Mouse (Mus musculus): Measurements from ENCODE around the gene Pde12. TPM values are rescaled to one million over a fixed set of nuclear protein-coding genes. Genes with fewer than 3 reads are reported as not detected.
"Not testable (repeated sequence)": the region's sequence is repeated elsewhere in the genome, so short reads cannot be mapped to it uniquely, and the experiment has no call there.

Pde12 gene
- 3.4 TPM for polyA plus RNA-seq (2012; fragmentation: generic; extraction: Trizol)

DNA sequence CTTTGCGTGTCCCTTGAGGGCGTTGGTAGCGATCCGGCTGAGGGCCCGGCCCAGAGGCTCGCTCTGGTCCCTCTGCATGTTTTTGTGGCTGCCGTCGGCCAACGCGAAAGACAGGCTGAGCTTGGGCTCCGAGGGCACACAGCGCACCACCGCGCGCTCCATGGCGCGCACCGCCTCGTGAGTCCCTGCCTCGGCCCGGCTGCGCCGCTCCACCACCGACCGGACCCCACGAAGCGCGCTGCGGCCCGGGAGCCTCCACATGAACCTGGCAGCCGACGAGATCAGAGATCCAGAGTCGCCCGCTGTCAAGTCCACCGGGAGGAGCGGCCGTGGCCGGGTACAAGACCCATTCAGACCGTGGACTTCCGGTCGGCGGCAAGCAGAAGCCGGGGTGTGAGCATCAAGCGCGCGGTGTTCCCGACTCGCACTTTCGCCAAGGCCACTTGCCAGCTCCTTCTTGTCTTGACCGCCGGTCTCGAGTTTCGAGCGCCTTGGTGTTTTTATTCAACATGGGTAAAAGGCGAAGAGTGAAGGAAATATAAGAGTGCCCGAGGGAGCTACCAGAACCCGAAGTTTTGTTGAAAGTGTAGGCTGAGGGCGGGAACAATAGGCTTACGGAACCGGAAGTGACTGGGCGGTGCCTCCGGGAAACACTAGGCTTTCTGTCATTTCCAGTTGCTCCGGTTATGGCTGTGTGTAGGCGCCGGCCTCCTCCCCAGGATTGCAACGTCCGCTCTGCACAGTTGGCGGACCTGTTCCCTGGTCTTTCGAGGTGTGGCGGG lies at the start of gene Pde12:
Gene Pde12 (minus strand): TSS at position 592 of the 782 bp plus-strand sequence.
- Histone ChIP-seq H3K4me2 (ENCODE audit: low read depth) (peak within 1 kb of the TSS; percentile 82), H3K4me3 (peak within 1 kb of the TSS; percentile 81), H3K36me3 (ENCODE audit: control insufficient read depth, insufficient read depth) (peaks cover 18% of the 10 kb centered on the region), H3K27me3 (ENCODE audit: control insufficient read depth, insufficient read depth, insufficient read length) (no peaks in the 10 kb centered on the region), H3ac (ENCODE audit: control insufficient read depth, insufficient read length) (peak within 1 kb of the TSS; percentile 35), H3K79me2 (ENCODE audit: control insufficient read depth, insufficient read depth) (peaks cover 34% of the 10 kb centered on the region)
- TF ChIP-seq POLR2A (IDR thresholded peaks at IDR 0.05; ENCODE audit: insufficient read length, low read depth): peak; percentile 82
- TF ChIP-seq MYOG (IDR thresholded peaks at IDR 0.05; ENCODE audit: control insufficient read depth in 1 of 3, insufficient read depth in 1 of 3, insufficient read length in 2 of 3, low read depth in 2 of 3): peak in 1 of 3 experiments; percentile 15
- TF ChIP-seq MYOD1 (IDR thresholded peaks at IDR 0.05; ENCODE audit: control insufficient read depth in 1 of 3, insufficient read length in 2 of 3, low read depth in 2 of 3): no peak
- TF ChIP-seq POLR2AphosphoS2 (IDR thresholded peaks at IDR 0.05; ENCODE audit: insufficient read length, low read depth): peak; percentile 83
- peak; percentile 76 for TF ChIP-seq SRF (IDR thresholded peaks at IDR 0.05; ENCODE audit: control insufficient read depth, insufficient read length, low read depth)

DNA sequence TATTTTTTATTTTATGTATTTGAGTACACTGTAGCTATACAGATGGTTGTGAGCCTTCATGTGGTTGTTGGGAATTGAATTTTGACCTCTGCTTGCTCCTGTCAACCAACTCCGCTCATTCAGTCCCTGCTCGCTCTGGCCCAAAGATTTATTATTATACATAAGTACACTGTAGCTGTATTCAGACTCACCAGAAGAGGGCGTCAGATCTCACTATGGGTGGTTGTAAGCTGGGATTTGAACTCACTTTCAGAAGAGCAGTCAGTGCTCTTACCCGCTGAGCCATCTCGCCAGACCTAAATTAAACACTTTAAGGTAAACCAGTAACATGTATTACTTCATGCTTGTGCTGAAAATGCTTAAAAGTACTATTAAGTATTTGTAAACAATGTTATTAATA lies 35.6 kb upstream of the Pde12 start:
- not testable (repeated sequence) for H3K79me2 ChIP-seq (ENCODE audit: control insufficient read depth, insufficient read depth); H3K27me3 ChIP-seq (ENCODE audit: control insufficient read depth, insufficient read depth, insufficient read length); H3ac ChIP-seq (ENCODE audit: control insufficient read depth, insufficient read length); H3K36me3 ChIP-seq (ENCODE audit: control insufficient read depth, insufficient read depth); H3K4me2 ChIP-seq (ENCODE audit: low read depth); H3K4me3 ChIP-seq

DNA sequence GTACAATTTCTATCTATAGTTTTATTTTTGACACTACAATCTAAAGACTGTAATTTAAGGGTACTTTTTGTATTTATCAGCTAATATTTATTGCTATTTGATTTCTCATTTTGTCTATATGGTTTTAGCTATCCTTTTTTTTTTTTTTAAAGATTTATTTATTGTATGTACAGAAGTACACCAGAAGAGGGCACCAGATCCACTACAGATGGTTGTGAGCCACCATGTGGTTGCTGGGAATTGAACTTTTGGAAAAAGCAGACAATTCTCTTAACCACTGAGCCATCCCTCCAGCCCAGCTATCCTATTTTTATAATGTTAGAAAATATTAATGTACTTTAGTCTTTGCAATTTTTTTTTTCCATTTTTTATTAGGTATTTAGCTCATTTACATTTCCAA lies 28.2 kb upstream of the Pde12 start:
- H3K4me3 ChIP-seq: no peak overlapping the region
- no peak overlapping the region for H3K4me2 ChIP-seq (ENCODE audit: low read depth)
- no peaks in the 10 kb centered on the region for H3K27me3 ChIP-seq (ENCODE audit: control insufficient read depth, insufficient read depth, insufficient read length)
- no peaks in the 10 kb centered on the region for H3K36me3 ChIP-seq (ENCODE audit: control insufficient read depth, insufficient read depth)
- TF ChIP-seq E2F4 (IDR thresholded peaks at IDR 0.05; ENCODE audit: insufficient read depth) (no peak), USF1 (IDR thresholded peaks at IDR 0.05; ENCODE audit: low read depth) (no peak), MYOG (IDR thresholded peaks at IDR 0.05; ENCODE audit: control insufficient read depth in 1 of 3, insufficient read depth in 1 of 3, insufficient read length in 2 of 3, low read depth in 2 of 3) (no peak), CEBPB (IDR thresholded peaks at IDR 0.05; ENCODE audit: insufficient read depth, poor library complexity, severe bottlenecking) (no peak), MYOD1 (IDR thresholded peaks at IDR 0.05; ENCODE audit: control insufficient read depth in 1 of 3, insufficient read length in 2 of 3, low read depth in 2 of 3) (no peak), TCF3 (IDR thresholded peaks at IDR 0.05; ENCODE audit: insufficient read length, low read depth) (no peak)
- no peak overlapping the region for H3ac ChIP-seq (ENCODE audit: control insufficient read depth, insufficient read length)
- H3K79me2 ChIP-seq (ENCODE audit: control insufficient read depth, insufficient read depth): no peaks in the 10 kb centered on the region

DNA sequence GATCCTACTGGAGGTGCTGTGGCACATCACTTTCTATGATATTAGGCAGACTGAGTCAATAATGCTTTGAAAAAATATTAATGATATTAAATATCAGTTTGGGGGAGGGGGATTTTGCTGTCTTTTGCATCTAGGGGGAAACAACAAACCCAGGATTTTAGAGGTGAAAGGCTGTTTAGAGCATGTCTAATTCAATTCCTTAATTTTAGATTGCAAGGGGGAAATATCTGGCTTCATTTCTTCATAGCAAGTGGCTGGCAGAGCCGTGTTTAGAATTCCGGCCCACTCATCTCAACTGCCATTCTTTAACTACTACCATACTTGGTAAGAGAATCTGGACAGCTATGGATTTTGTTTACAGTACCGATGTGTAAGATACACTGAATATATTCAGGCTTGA lies 23.3 kb upstream of the Pde12 start, which contains the start of gene Dnah12:
Gene Dnah12 (plus strand): TSS at position 301 of the 400 bp plus-strand sequence.
- no peaks in the 10 kb centered on the region for H3K36me3 ChIP-seq (ENCODE audit: control insufficient read depth, insufficient read depth)
- H3ac ChIP-seq (ENCODE audit: control insufficient read depth, insufficient read length): no peak within 1 kb of the TSS
- no peaks in the 10 kb centered on the region for H3K27me3 ChIP-seq (ENCODE audit: control insufficient read depth, insufficient read depth, insufficient read length)
- H3K4me2 ChIP-seq (ENCODE audit: low read depth): no peak within 1 kb of the TSS
- no peak within 1 kb of the TSS for H3K4me3 ChIP-seq
- TF ChIP-seq MYOD1 (IDR thresholded peaks at IDR 0.05; ENCODE audit: control insufficient read depth in 1 of 3, insufficient read length in 2 of 3, low read depth in 2 of 3) (no peak), POLR2AphosphoS2 (IDR thresholded peaks at IDR 0.05; ENCODE audit: insufficient read length, low read depth) (no peak), MAX (IDR thresholded peaks at IDR 0.05; ENCODE audit: low read depth) (no peak)
- H3K79me2 ChIP-seq (ENCODE audit: control insufficient read depth, insufficient read depth): no peaks in the 10 kb centered on the region

DNA sequence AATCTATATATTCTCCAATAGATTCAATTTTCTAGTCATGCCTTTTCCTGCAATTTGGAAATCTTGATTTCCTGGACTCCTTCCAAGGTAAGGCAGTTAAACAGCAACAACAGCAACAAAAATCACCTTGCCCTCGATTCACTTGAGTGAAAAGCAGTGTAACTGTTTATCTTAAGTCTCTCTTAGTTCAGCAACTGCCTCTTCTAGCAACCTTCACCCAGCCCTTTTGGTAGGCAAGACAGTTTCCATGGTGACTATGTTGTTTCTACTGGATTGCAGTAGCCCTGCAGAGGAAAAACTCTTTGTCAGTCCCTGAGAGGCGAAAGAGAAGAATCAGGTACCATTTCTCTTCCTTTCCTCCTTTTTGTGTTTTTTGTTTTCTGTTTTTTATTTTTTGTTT lies 21.7 kb upstream of the Pde12 start:
- no peak overlapping the region for H3ac ChIP-seq (ENCODE audit: control insufficient read depth, insufficient read length)
- no peaks in the 10 kb centered on the region for H3K79me2 ChIP-seq (ENCODE audit: control insufficient read depth, insufficient read depth)
- no peak overlapping the region for H3K4me3 ChIP-seq
- no peak for TF ChIP-seq USF1 (IDR thresholded peaks at IDR 0.05; ENCODE audit: low read depth)
- TF ChIP-seq MYOG (IDR thresholded peaks at IDR 0.05; ENCODE audit: control insufficient read depth in 1 of 3, insufficient read depth in 1 of 3, insufficient read length in 2 of 3, low read depth in 2 of 3): no peak
- no peak for TF ChIP-seq TCF3 (IDR thresholded peaks at IDR 0.05; ENCODE audit: insufficient read length, low read depth)
- no peak for TF ChIP-seq TCF12 (IDR thresholded peaks at IDR 0.05; ENCODE audit: insufficient read depth, poor library complexity, severe bottlenecking)
- TF ChIP-seq MAX (IDR thresholded peaks at IDR 0.05; ENCODE audit: low read depth): no peak
- TF ChIP-seq CEBPB (IDR thresholded peaks at IDR 0.05; ENCODE audit: insufficient read depth, poor library complexity, severe bottlenecking): no peak
- no peak for TF ChIP-seq MYOD1 (IDR thresholded peaks at IDR 0.05; ENCODE audit: control insufficient read depth in 1 of 3, insufficient read length in 2 of 3, low read depth in 2 of 3)
- TF ChIP-seq POLR2AphosphoS2 (IDR thresholded peaks at IDR 0.05; ENCODE audit: insufficient read length, low read depth): no peak
- TF ChIP-seq POLR2A (IDR thresholded peaks at IDR 0.05; ENCODE audit: insufficient read length, low read depth): no peak
- TF ChIP-seq SRF (IDR thresholded peaks at IDR 0.05; ENCODE audit: control insufficient read depth, insufficient read length, low read depth): no peak
- no peak for TF ChIP-seq E2F4 (IDR thresholded peaks at IDR 0.05; ENCODE audit: insufficient read depth)
- TF ChIP-seq REST (IDR thresholded peaks at IDR 0.05; ENCODE audit: insufficient read depth, insufficient read length): no peak
- H3K4me2 ChIP-seq (ENCODE audit: low read depth): no peak overlapping the region
- H3K36me3 ChIP-seq (ENCODE audit: control insufficient read depth, insufficient read depth): no peaks in the 10 kb centered on the region
- no peaks in the 10 kb centered on the region for H3K27me3 ChIP-seq (ENCODE audit: control insufficient read depth, insufficient read depth, insufficient read length)

Data from myocyte (in vitro differentiated cells).